Mouse (Mus musculus): ENCODE measurements around the gene Slc23a2. TPM values are rescaled to one million over a fixed set of nuclear protein-coding genes. Genes with fewer than 3 reads are reported as not detected.

Gene Slc23a2
- total RNA-seq, 2 experiments from 2014 or later: 15.4 to 16.0 TPM

Other genes starting within 250 kb of the Slc23a2 start
- 10 to 100 TPM; 81.6 to 88.1 TPM for gene Prnp, start 235.2 kb downstream of the Slc23a2 start, total RNA-seq (2021)
- 1 to 10 TPM in 1 of 2 experiments, under 1 TPM in 1; 0.71 to 2.8 TPM for gene Prn, start 235.2 kb downstream of the Slc23a2 start, total RNA-seq (2021)
- gene Prnd, start 194.2 kb downstream of the Slc23a2 start, total RNA-seq (2021): 10 to 100 TPM in 1 of 2 experiments, 1 to 10 TPM in 1; 3.2 to 10.4 TPM
- gene Rassf2, start 114.8 kb downstream of the Slc23a2 start, total RNA-seq (2021): 10 to 100 TPM; 13.7 to 17.8 TPM
- gene Tmem230, start 102.7 kb upstream of the Slc23a2 start, total RNA-seq (2021): 10 to 100 TPM; 20.2 to 23.7 TPM
- 10 to 100 TPM; 40.2 to 57.8 TPM for gene Pcna, start 108.2 kb upstream of the Slc23a2 start, total RNA-seq (2021)
- 10 to 100 TPM; 80.1 to 91.4 TPM for gene Cds2, start 118.0 kb upstream of the Slc23a2 start, total RNA-seq (2021)
- gene Prokr2, start 240.3 kb upstream of the Slc23a2 start, total RNA-seq (2021): under 1 TPM; 0.05 to 0.38 TPM

Measured in heart, postnatal 14 days (tissue).